Mouse (Mus musculus) heart, embryonic 15.5 days (tissue): Measurements from ENCODE around the gene Ppp2r1b. TPM values are rescaled to one million over a fixed set of nuclear protein-coding genes. Genes with fewer than 3 reads are reported as not detected.

Experiments used
- ATAC-seq: fragments of 200-750 bp; cut with Nextera tagmentation; replicated peaks from 2 replicates; pipeline ENCODE4 v1.8.0; 2017; ENCODE audit warnings: low read depth, moderate TSS enrichment; ENCODE audit not compliant: insufficient number of reproducible peaks, insufficient read depth, low FRiP score
- H3K27ac ChIP-seq: fragments of 300-500 bp; sonication (generic); 2 replicates; pipeline ENCODE4 v1.5.1; 2015; ENCODE audit warnings: mild to moderate bottlenecking, inconsistent platforms
- H3K27me3 ChIP-seq: fragments of 300-500 bp; sonication (generic); 2 replicates; pipeline ENCODE4 v1.6.1; 2015; ENCODE audit warnings: inconsistent platforms
- H3K36me3 ChIP-seq: fragments of 300-500 bp; sonication (generic); 2 replicates; pipeline ENCODE4 v1.6.1; 2015; ENCODE audit warnings: mild to moderate bottlenecking, inconsistent platforms
- H3K4me1 ChIP-seq: fragments of 300-500 bp; sonication (generic); replicated peaks from 2 replicates; pipeline ENCODE4 v1.6.1; 2015; ENCODE audit warnings: inconsistent platforms
- H3K4me2 ChIP-seq: fragments of 300-500 bp; sonication (generic); 2 replicates; pipeline ENCODE4 v1.6.1; 2015; ENCODE audit warnings: inconsistent platforms, mild to moderate bottlenecking, moderate library complexity
- H3K4me3 ChIP-seq: fragments of 300-500 bp; sonication (generic); 2 replicates; pipeline ENCODE4 v1.5.1; 2015; ENCODE audit warnings: mild to moderate bottlenecking, inconsistent platforms
- H3K9ac ChIP-seq: fragments of 300-500 bp; sonication (generic); 2 replicates; pipeline ENCODE4 v1.6.1; 2015; ENCODE audit warnings: mild to moderate bottlenecking, inconsistent platforms
- H3K9me3 ChIP-seq: fragments of 300-500 bp; sonication (generic); replicated peaks from 2 replicates; pipeline ENCODE4 v1.6.1; 2016; ENCODE audit warnings: inconsistent platforms
- WGBS: fragments of 180-500 bp; shearing (Covaris S2); methylation state at CpG from one replicate; pipeline ENCODE4 v1.1.7; 2015; ENCODE audit warnings: mixed read lengths; 5-methylcytosine and 5-hydroxymethylcytosine counted together
- polyA plus RNA-seq: library from polyadenylated mRNA; unstranded; fragments of >200 nt; fragmentation: Nextera tagmentation; extraction: Ambion mirVana; gene quantifications from 2 replicates; pipeline ENCODE4 v1.2.1, GENCODE M21; 2015

Gene Ppp2r1b
- polyA plus RNA-seq, 1 experiment from 2014 or later: 33.4 TPM

- H3K9ac ChIP-seq: no peak overlapping the region
- no peaks in the 10 kb centered on the region for H3K4me1 ChIP-seq
- H3K9me3 ChIP-seq: no peaks in the 10 kb centered on the region
- H3K4me2 ChIP-seq: no peak overlapping the region
- H3K36me3 ChIP-seq: peaks cover 47% of the 10 kb centered on the region
- no peak overlapping the region for H3K4me3 ChIP-seq
- whole genome bisulfite sequencing: 87% methylated on average over 9 of the region's 9 CpGs
- no peaks in the 10 kb centered on the region for H3K27me3 ChIP-seq
- no peak for ATAC-seq
- H3K27ac ChIP-seq: no peak overlapping the region
These were observed 28.1 kb downstream of the Ppp2r1b start for GRCm38 (mm10) chr9:50873210-50873609.

DNA sequence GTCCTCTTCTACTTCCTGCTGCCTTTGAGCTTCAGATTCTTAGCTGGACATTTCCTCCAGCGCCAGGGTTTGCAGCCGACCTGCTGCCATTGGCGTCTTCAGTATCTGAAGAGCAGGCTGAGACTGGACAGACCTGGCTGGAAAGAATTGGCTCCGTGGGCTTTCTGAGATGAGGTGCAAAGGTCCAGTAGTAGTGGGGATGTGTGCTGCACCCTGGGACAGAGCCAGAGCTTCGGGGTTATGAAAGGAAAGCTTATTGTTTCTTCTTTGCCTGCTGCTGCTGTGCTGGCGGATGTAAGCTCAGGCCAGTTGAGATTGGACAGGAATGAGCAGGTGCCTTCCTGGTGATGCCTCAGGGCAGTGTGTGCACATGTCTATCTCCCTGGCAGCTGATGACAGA lies 28.9 kb downstream of the Ppp2r1b start:
- ATAC-seq: no peak
- H3K4me3 ChIP-seq: no peak overlapping the region
- H3K27ac ChIP-seq: no peak overlapping the region
- no peaks in the 10 kb centered on the region for H3K9me3 ChIP-seq
- WGBS: 77% methylated on average over 6 of the region's 6 CpGs
- H3K4me2 ChIP-seq: no peak overlapping the region
- no peaks in the 10 kb centered on the region for H3K4me1 ChIP-seq
- no peak overlapping the region for H3K9ac ChIP-seq
- no peaks in the 10 kb centered on the region for H3K27me3 ChIP-seq
- peaks cover 48% of the 10 kb centered on the region for H3K36me3 ChIP-seq

GRCm38 (mm10) chr9:50875470-50875869 lies 30.4 kb downstream of the Ppp2r1b start:
- Histone ChIP-seq H3K4me3 (no peak overlapping the region), H3K27me3 (no peaks in the 10 kb centered on the region), H3K36me3 (peaks cover 51% of the 10 kb centered on the region), H3K4me2 (no peak overlapping the region), H3K9ac (no peak overlapping the region), H3K4me1 (no peaks in the 10 kb centered on the region), H3K9me3 (no peaks in the 10 kb centered on the region), H3K27ac (no peak overlapping the region)
- WGBS: 95% methylated on average over 4 of the region's 4 CpGs
- ATAC-seq: no peak

- Histone ChIP-seq H3K27ac (no peak overlapping the region), H3K9me3 (no peaks in the 10 kb centered on the region), H3K36me3 (peaks cover 51% of the 10 kb centered on the region), H3K27me3 (no peaks in the 10 kb centered on the region), H3K4me3 (no peak overlapping the region), H3K9ac (no peak overlapping the region), H3K4me1 (no peaks in the 10 kb centered on the region), H3K4me2 (no peak overlapping the region)
- WGBS: 92% methylated on average over 3 of the region's 3 CpGs
- ATAC-seq: no peak
These were observed 31.2 kb downstream of the Ppp2r1b start for GRCm38 (mm10) chr9:50876287-50876686.

GRCm38 (mm10) chr9:50877431-50877830 lies 32.3 kb downstream of the Ppp2r1b start:
- ATAC-seq: no peak
- peaks cover 49% of the 10 kb centered on the region for H3K36me3 ChIP-seq
- H3K4me1 ChIP-seq: no peaks in the 10 kb centered on the region
- no peaks in the 10 kb centered on the region for H3K27me3 ChIP-seq
- no peaks in the 10 kb centered on the region for H3K9me3 ChIP-seq
- H3K9ac ChIP-seq: no peak overlapping the region
- no peak overlapping the region for H3K27ac ChIP-seq
- WGBS: 52% methylated on average over 3 of the region's 3 CpGs
- H3K4me3 ChIP-seq: no peak overlapping the region
- H3K4me2 ChIP-seq: no peak overlapping the region

DNA sequence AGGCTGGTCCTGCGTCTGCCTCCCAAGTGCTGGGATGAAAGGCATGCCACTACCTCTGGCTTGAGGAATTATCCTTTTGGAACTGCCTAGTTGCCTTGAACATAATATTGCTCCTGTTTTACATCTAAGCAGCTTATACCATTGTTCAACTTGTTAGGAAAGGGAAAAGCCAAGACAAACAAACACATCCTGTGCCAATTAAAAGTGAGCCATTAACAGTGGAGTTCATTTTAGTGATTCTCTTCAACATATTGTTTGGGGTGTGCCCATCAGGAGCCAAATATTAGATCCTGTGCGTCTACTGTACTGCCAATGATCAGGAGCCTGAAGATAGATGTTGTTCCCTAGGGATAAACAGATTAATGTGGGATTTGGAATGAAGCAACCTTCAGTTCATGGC lies 37.1 kb downstream of the Ppp2r1b start:
- Histone ChIP-seq H3K36me3 (peaks cover 32% of the 10 kb centered on the region), H3K4me2 (no peak overlapping the region), H3K9ac (no peak overlapping the region), H3K4me3 (no peak overlapping the region), H3K9me3 (no peaks in the 10 kb centered on the region), H3K4me1 (peaks cover 15% of the 10 kb centered on the region), H3K27me3 (no peaks in the 10 kb centered on the region), H3K27ac (no peak overlapping the region)
- no peak for ATAC-seq
- WGBS: 75% methylated on average over 2 of the region's 2 CpGs

- Histone ChIP-seq H3K4me1 (peaks cover 33% of the 10 kb centered on the region), H3K4me3 (no peak overlapping the region), H3K36me3 (peaks cover 19% of the 10 kb centered on the region), H3K9ac (no peak overlapping the region), H3K4me2 (no peak overlapping the region), H3K27me3 (no peaks in the 10 kb centered on the region), H3K27ac (peak overlapping the region; percentile 20; the same call in 1 of the 2 replicates), H3K9me3 (no peaks in the 10 kb centered on the region)
- 73% methylated on average over 8 of the region's 8 CpGs for WGBS
- no peak for ATAC-seq
These were observed 39.0 kb downstream of the Ppp2r1b start for GRCm38 (mm10) chr9:50884093-50884492.

GRCm38 (mm10) chr9:50884741-50885599 lies 39.9 kb downstream of the Ppp2r1b start:
- Histone ChIP-seq H3K27ac (peak overlapping the region; percentile 20), H3K4me1 (peaks cover 37% of the 10 kb centered on the region), H3K4me2 (no peak overlapping the region), H3K27me3 (no peaks in the 10 kb centered on the region), H3K9me3 (no peaks in the 10 kb centered on the region), H3K36me3 (peaks cover 10% of the 10 kb centered on the region), H3K9ac (no peak overlapping the region), H3K4me3 (no peak overlapping the region)
- WGBS: 67% methylated on average over 10 of the region's 10 CpGs
- ATAC-seq: no peak

DNA sequence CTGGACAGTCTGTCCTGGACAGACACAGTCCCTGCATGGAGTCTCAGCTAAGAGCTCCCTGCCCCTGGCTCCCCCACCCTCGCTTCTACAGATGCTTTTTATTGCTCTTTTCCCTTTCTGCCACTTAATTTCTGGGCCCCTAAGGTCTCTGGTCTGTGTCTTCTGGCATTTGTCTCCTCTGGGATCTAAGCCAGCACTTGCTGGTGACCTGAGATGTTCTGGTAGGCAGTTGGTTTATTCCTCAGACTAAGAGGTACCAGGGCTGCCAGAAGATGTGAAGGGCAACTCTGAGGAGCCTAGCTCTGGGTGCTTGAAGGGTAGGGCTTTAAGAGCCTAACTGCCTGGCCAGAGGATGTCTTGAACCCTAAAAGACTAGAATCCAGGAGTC lies 40.5 kb downstream of the Ppp2r1b start:
- H3K9me3 ChIP-seq: no peaks in the 10 kb centered on the region
- peaks cover 37% of the 10 kb centered on the region for H3K4me1 ChIP-seq
- peaks cover 4% of the 10 kb centered on the region; the same call in 1 of the 2 replicates for H3K36me3 ChIP-seq
- H3K4me2 ChIP-seq: no peak overlapping the region
- no peak overlapping the region for H3K4me3 ChIP-seq
- H3K9ac ChIP-seq: no peak overlapping the region
- peak overlapping the region; percentile 13 for H3K27ac ChIP-seq
- no peak for ATAC-seq
- H3K27me3 ChIP-seq: no peaks in the 10 kb centered on the region
- 39% methylated on average over 1 of the region's 1 CpGs for WGBS

GRCm38 (mm10) chr9:50886870-50887269 lies 41.8 kb downstream of the Ppp2r1b start:
- Histone ChIP-seq H3K9me3 (no peaks in the 10 kb centered on the region), H3K4me2 (no peak overlapping the region), H3K27ac (peak overlapping the region; percentile 32; the same call in 1 of the 2 replicates), H3K36me3 (no peaks in the 10 kb centered on the region; the same call in 1 of the 2 replicates), H3K4me3 (no peak overlapping the region), H3K9ac (no peak overlapping the region), H3K27me3 (no peaks in the 10 kb centered on the region), H3K4me1 (peaks cover 37% of the 10 kb centered on the region)
- WGBS: 96% methylated on average over 1 of the region's 1 CpGs
- no peak for ATAC-seq

DNA sequence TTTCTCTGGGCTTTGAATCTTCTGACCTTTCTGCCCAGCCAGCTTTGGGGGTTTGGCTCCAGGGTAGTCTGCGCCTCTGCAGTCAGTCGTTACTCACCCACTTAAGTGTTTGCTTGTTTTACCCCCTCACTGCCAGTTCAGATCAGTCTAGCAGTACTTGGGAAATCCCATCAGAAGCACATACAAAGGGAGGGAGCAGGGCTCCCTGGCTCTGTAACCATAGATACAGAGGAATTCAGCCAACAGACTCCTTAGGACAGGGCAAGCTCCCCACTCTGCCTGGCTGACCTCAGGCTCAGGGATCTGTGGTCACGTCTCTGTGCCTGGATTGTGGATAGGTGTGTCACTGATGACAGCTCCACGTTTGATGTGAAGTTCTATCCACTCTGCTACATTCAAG lies 42.2 kb downstream of the Ppp2r1b start:
- Histone ChIP-seq H3K4me3 (no peak overlapping the region), H3K36me3 (peaks cover under 1% of the 10 kb centered on the region; the same call in 1 of the 2 replicates), H3K27ac (peak overlapping the region; percentile 32; the same call in 1 of the 2 replicates), H3K9ac (no peak overlapping the region), H3K27me3 (no peaks in the 10 kb centered on the region), H3K4me1 (peaks cover 37% of the 10 kb centered on the region), H3K4me2 (no peak overlapping the region), H3K9me3 (no peaks in the 10 kb centered on the region)
- 0 out of 2 replicates have a peak, but pooled peaks have one; percentile 28 for ATAC-seq
- WGBS: 20% methylated on average over 4 of the region's 4 CpGs

DNA sequence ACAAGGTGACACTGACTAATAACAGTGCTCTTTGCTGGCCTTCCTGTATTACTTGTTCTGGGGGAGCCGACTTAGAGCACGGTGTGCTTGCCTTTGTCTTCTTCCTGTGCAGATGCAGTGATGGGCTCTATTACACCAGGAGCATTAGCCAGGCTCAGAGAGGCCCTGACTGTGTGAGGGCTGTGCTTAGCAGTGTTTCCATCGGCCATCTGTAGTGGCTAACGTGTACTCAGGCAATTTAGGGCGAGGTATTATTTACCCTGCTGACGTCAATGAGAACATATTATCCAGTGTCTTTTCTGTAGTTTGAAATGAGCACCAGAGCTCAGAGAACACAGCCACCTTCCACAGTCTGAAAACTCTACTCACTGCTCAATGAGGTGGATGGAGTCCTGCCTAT lies 44.1 kb downstream of the Ppp2r1b start:
- H3K4me1 ChIP-seq: peaks cover 41% of the 10 kb centered on the region
- ATAC-seq: no peak
- H3K4me3 ChIP-seq: no peak overlapping the region
- H3K9ac ChIP-seq: no peak overlapping the region
- WGBS: 54% methylated on average over 6 of the region's 6 CpGs
- H3K36me3 ChIP-seq: peaks cover 6% of the 10 kb centered on the region; the same call in 1 of the 2 replicates
- H3K27me3 ChIP-seq: no peaks in the 10 kb centered on the region
- no peak overlapping the region for H3K4me2 ChIP-seq
- H3K9me3 ChIP-seq: no peaks in the 10 kb centered on the region
- no peak overlapping the region for H3K27ac ChIP-seq
